Mouse (Mus musculus) ES-Bruce4 (cell line): ENCODE measurements at regions not wholly inside any gene's neighbourhood (a gene's known extent, or its start where the extent isn't known, plus 50 kb on each side); places are given as distances from the start of the nearest gene placed in this dataset.

ENCODE experiments used
- H3K27ac ChIP-seq: 2 replicates; pipeline ENCODE4 v1.5.1; 2012; ENCODE audit warnings: low read length, inconsistent platforms; ENCODE audit not compliant: insufficient read depth
- H3K27me3 ChIP-seq: 2 replicates; pipeline ENCODE4 v1.6.1; 2012; ENCODE audit warnings: mild to moderate bottlenecking, low read length, inconsistent platforms; ENCODE audit not compliant: control insufficient read depth, poor library complexity, insufficient read depth, severe bottlenecking
- H3K36me3 ChIP-seq: 2 replicates; pipeline ENCODE4 v1.6.1; 2012; ENCODE audit warnings: inconsistent platforms, mild to moderate bottlenecking, low read length, moderate library complexity; ENCODE audit not compliant: control insufficient read depth, poor library complexity, insufficient read depth, severe bottlenecking
- H3K4me1 ChIP-seq: one replicate; pipeline ENCODE4 v1.8.1; 2011; ENCODE audit warnings: low read length; ENCODE audit not compliant: control insufficient read depth, insufficient read depth
- H3K4me3 ChIP-seq: 2 replicates; pipeline ENCODE4 v1.5.1; 2011; ENCODE audit warnings: low read depth, mild to moderate bottlenecking, low read length
- H3K9ac ChIP-seq: 2 replicates; pipeline ENCODE4 v1.6.1; 2012; ENCODE audit warnings: low read depth, mild to moderate bottlenecking, inconsistent platforms; ENCODE audit not compliant: poor library complexity, severe bottlenecking
- H3K9me3 ChIP-seq: replicated peaks from 2 replicates; pipeline ENCODE4 v1.6.1; 2012; ENCODE audit warnings: mild to moderate bottlenecking, low read length, inconsistent platforms; ENCODE audit not compliant: control insufficient read depth, poor library complexity, insufficient read depth, severe bottlenecking
- CTCF ChIP-seq: IDR thresholded peaks from one replicate; pipeline ENCODE4 v1.8.1; 2011; ENCODE audit warnings: low read depth, low read length
- EP300 ChIP-seq: IDR thresholded peaks from 2 replicates; pipeline ENCODE4 v1.6.1; 2011; ENCODE audit warnings: low read depth, low read length; ENCODE audit not compliant: insufficient read depth
- POLR2A ChIP-seq: IDR thresholded peaks from one replicate; pipeline ENCODE4 v1.8.1; 2011; ENCODE audit warnings: low read length; ENCODE audit not compliant: insufficient read depth

- Histone ChIP-seq H3K9ac (no peak overlapping the region), H3K4me3 (no peak overlapping the region), H3K36me3 (no peaks in the 10 kb centered on the region), H3K27me3 (no peaks in the 10 kb centered on the region), H3K4me1 (no peaks in the 10 kb centered on the region), H3K27ac (no peak overlapping the region), H3K9me3 (no peaks in the 10 kb centered on the region)
- TF ChIP-seq EP300 (no peak), POLR2A (no peak), CTCF (no peak)
These were observed 73.3 kb downstream of the Gpr6 start for GRCm38 (mm10) chr10:40998799-40999198.

GRCm38 (mm10) chr10:40998330-40998729 is 73.8 kb downstream of the Gpr6 start:
- TF ChIP-seq CTCF (no peak), POLR2A (no peak), EP300 (no peak)
- no peaks in the 10 kb centered on the region for H3K4me1 ChIP-seq
- no peaks in the 10 kb centered on the region for H3K27me3 ChIP-seq
- no peak overlapping the region for H3K9ac ChIP-seq
- no peak overlapping the region for H3K4me3 ChIP-seq
- no peaks in the 10 kb centered on the region for H3K36me3 ChIP-seq
- no peaks in the 10 kb centered on the region for H3K9me3 ChIP-seq
- no peak overlapping the region for H3K27ac ChIP-seq

- no peak for TF ChIP-seq CTCF
- TF ChIP-seq POLR2A: no peak
- TF ChIP-seq EP300: no peak
- Histone ChIP-seq H3K9ac (no peak overlapping the region), H3K27ac (no peak overlapping the region), H3K4me3 (no peak overlapping the region), H3K4me1 (no peaks in the 10 kb centered on the region), H3K27me3 (no peaks in the 10 kb centered on the region), H3K36me3 (no peaks in the 10 kb centered on the region), H3K9me3 (no peaks in the 10 kb centered on the region)
These were observed 74.5 kb downstream of the Gpr6 start for GRCm38 (mm10) chr10:40997606-40998005.
